Mouse (Mus musculus): ENCODE data around the gene Olfr750.

DNA sequence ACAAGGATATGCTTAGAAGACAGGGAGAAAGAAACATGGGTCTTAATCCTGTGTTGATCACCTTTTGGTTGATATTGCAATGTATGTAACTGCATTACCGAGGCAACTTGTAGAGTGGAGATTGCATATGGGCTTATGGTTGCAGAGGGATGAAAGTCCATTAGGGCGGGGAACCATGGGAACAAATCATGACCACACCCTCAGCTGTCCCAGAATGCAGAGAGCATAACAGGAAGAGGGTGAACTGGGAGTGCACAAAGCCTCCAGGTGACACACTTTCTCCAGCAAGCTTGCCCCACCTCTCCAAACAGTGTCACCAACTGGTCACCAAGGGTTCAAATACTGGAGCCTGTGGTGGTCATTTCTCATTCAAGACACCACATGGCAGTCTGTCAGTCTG is 6.8 kb upstream of the Olfr750 start:
- TF ChIP-seq POLR2A (IDR thresholded peaks at IDR 0.05; ENCODE audit: low read depth, low read length): no peak
- TF ChIP-seq CTCF (IDR thresholded peaks at IDR 0.05; ENCODE audit: extremely low read depth, insufficient read length, insufficient replicate concordance, low read depth, low read length): no peak

Measured in small intestine, adult 2 months (tissue).